Mouse (Mus musculus): ENCODE results near the gene Zfp759.

GRCm38 (mm10) chr13:67081946-67082345, 39.5 kb upstream of the Zfp759 start:
- TF ChIP-seq CTCF (IDR thresholded peaks at IDR 0.05; ENCODE audit: insufficient read depth, low read depth, low read length) (no peak), POLR2A (IDR thresholded peaks at IDR 0.05; ENCODE audit: insufficient read depth, low read depth, low read length) (no peak)
